Mouse (Mus musculus): ENCODE data around the gene 2310022B05Rik.
A peak's percentile ranks its signal among the peaks of the same experiment; 100 is the strongest.

The 2310022B05Rik gene

DNA sequence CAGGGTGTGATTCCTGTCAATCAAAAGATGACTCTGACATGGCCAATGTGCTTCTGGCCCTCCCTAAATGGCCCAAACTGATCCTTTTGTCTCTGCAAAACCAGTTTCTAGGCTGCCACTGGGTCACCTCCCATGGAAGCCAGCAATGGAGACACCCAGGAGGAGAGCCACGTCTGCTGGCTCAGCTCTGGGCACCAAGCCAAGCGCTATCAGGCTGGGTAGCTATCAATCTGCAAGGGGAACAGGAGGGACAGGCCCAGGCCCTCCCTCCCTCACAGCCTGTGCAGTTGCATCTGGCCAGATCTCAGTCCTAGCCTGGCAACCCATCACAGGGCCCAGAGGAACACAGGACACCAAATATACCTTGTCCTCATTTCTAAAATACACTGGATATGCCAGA lies 4.8 kb downstream of the 2310022B05Rik start:
- peak; percentile 55 to 78 for DNase-seq

DNA sequence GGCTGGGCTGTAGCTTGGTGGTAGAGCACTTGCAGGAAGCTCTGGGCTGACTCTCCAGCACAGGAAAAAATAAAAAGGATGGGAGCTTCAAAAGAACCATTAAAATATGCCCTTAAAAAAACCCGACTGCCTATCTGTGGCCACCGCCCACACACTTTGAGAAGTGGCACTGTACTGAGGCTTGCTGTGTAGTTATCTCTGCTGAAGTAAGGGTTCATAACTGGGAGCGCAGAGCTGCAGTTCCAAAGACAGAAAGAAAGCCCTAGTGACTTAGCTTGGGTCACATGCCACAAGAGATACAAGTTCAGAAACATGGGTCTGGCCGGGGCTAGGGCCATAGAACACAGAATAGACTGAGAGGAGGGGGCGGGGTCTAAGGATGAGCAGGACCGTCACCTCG lies 5.2 kb downstream of the 2310022B05Rik start:
- no peak for DNase-seq

DNA sequence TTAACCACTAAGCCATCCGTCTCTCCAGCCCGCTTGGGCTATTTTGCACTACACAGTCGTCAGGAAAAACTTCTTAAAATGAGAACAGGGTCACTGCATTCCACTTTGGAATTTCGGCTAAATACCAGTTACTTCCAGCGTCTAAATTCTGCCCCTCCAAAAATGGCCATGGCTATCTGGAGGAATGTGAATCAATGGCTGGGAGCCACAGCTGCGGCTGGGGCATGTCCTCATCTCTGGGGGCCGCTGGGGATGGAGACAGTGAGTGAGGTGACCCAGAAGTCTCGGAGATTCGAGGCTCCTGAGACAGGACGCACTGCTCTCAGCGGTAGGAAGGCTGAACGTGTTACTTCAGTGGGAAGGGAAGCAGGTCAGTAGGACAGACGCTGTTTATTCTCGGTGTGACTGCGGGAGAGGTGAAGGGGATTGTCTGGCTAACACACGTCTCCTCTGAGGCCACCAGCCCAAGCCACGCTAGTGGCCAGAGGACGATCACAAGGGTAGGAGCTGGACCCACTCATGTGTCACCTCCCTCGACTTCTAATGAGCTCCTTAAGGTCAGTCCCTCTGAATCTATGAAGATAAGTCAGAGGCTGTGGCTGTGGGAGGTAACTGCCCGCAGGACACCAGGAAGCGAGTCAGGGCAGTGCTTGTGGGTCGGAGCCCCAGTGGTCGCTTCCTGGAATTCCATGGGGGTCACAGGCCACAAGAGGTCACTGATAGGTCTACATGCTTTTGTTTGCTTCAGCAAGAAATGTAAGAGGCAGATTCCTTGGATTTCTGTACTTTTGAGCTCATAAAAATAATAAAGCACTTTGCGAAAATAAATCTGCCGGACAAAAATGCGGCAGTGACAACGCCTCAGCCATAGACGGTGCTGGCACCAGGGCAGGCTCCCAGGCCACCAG lies 9.3 kb downstream of the 2310022B05Rik start:
- peak in 1 of 2 experiments; percentile 47 for DNase-seq

DNA sequence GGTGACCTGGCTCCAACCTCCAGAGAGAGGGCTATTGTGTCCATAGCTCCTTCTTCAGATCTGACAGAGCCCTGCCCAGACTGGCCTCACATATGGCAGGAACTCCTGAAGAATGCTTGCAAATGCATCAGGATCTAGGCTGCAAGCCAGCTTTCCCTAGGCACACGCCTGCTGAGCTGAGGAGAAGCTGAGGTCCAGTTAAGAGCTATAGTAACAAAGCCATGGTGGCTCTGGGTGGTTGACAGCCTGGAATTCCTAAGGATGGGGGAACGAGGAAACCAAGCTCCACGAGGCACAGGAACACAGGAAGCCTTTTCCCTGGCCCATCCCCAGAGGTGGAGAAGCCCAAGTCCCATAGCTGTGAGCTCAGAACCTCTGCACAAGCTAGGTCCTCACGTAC lies 10.6 kb downstream of the 2310022B05Rik start:
- peak; percentile 48 to 75 for DNase-seq

DNA sequence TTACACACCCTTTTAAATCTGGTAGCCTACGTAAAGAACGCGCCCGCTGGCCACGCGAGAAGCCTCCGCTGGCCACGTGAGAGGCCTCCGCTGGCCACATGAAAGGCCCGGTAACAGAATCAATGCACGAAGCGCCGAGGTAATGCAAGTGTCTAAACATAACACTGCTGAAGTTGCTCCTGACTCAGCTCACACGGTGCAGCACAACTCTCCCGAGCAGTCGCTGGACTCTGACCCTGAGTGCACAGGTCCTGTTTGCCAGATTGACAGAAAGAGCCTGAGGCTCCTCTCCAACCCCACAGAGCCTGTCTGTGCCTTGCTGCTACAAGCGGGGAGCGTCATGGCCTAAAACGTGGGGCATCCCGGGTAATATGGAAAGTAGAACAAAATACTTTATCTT lies 11.4 kb downstream of the 2310022B05Rik start:
- no peak for DNase-seq

DNA sequence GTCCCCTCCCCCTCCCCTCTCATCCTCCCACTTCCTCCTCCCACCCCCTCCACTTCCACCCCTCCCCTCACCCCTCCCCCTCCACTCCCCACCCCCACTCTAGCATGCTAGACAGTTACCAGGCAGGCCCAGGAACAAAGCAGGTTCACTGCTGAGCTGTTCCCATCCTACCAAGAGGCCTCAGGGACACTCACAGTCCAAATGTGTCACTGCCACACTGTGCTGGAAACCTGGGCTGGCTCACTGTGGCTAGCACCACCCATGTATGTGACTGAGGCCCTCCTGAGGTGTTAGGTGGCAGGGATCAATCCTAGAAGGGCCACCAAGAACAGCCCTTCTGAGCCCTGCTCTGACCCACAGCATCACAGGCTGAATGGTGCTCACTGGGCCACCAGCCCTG lies 14.9 kb downstream of the 2310022B05Rik start:
- no peak for DNase-seq

DNA sequence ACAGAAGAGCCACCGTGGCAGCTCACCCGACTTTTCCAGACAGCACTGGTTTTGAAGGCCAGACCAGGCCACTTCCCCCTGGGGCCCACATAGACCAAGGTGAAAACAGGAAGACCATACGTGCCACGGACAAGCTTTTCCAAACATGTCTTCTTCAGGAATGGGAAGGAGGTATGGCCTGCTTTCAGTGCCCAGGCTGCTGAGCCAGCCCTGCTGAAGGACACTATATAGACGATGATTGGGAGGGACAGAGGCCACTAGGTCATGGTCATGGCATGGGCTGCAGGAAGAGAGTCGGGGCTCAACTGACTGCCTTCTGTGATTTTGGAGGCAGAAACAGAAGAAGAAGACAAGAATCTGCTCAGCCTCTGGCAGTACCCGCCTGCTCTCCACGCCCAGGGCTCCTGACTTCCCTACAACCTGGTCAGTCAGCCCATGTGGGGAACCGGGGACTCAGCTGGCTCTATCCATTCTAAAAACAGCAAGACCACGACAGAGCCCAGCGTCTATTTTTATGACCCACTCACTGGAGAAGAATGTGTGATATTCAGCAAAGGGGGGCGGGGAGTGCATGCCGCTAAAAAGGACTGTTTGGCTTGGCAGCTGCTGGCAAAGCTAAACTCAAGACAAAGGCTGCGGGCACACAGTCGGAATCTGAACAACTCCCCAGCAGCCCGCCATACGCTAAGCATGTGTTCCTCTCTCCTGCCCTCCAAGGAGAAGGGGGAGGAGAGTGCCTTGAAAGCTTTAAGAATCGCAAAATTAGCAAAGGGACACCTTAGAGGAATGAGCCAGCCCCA lies 19.4 kb downstream of the 2310022B05Rik start:
- peak; percentile 77 to 88 for DNase-seq

DNA sequence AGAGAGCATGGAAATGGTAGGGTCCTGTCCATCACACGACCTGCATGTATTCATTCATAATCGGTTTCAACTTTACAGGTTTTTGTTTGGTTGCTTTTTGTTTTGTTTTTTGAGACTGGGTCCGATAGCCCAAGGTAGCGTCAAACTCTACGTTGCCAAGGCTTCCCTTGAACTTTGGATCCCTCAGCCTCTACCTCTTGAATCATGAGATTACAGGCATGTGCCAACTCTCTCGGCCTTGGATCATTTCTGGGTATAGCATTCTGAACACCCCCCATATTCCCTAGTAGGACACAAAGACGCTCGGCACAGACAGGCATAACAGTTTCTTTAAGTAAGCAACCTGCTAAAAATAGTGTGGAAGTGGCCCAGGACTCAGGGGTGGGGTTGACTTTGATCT lies 21.6 kb downstream of the 2310022B05Rik start:
- no peak for DNase-seq

DNA sequence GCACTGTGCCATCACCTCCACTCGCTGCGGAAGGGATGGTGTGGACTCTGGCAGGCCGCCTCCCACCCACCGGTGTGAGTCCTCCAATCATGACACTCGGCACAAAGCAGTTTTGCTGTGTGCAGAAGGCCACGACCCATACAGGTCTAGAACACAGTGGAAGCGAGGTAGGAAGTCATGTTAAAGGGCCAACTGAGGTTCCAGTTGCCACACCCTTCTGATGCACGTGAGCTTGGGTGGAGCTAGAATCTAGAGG lies 28.0 kb downstream of the 2310022B05Rik start:
- DNase-seq, result no peak

DNA sequence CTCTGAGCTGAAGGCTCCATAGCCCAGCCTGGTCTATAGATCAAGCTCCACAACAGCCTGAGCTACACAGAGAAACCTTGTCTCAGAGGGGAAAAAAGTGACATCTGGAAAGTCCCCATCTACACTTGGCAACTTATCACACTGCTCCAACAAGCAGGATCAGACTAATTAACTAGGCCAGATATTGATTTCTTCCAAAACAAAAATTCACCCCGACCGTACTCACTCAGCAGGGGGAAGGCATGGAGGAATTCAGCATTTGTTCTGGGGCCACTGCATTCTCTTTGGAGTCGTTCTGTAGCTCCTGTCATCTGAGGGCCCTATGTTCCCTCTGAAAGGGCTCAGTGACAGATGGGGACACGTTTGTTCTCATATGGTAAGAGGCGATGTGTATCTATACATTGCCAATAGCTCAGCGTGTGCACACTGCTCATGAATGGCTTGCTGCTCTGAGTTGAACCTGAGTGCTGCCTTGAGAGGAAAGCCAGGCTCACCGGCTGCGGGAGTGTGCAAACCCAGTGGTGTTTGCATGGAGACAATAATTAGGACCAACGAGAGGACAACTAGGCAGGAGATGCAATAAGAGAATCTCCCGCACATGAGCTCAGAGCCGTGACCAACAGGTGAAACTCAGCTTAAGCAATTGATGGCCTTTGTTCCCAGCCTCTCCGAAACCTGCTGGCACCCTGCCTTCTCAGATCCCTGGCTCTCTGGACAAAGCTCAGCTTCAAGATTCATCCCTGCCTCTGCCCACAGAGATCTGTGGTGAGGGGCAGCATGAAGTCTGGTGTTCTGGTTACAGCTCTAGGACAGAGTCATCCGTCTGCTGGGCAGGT lies 28.5 kb downstream of the 2310022B05Rik start:
- DNase-seq, result no peak

DNA sequence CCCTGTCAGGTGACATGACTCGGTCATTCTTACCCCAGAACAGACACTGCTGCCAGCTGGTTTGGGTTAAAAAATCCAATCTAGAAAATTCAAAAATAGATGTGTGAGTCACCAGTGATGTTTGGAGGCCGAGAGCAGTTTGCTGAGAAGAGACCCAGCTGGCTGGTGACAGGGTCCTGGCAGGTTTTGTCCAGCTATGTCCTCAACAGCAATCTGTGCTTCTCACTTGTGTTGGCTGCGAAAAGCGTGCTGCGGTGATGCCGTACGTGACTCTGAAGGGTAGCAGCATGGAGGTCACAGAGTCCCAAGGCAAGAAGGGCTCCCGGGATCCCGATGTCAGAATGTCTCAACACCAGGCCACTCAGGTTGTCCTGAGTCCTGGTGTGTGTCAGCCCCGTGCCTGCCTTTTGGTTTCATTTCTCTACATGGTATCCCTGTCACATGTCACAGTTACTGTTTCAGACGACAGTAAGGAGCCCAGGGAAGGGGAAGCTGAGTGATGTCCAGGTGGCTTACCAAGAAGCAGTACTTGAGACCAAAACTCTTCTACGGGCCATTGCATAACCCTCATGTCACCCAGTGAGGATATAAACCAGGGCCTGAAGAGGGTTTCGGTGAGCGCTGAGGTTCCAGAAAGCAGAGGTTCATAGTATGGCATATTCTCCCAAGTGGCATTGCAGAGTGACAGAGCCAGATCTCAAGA lies 30.0 kb downstream of the 2310022B05Rik start:
- DNase-seq, result peak; percentile 79 to 93

DNA sequence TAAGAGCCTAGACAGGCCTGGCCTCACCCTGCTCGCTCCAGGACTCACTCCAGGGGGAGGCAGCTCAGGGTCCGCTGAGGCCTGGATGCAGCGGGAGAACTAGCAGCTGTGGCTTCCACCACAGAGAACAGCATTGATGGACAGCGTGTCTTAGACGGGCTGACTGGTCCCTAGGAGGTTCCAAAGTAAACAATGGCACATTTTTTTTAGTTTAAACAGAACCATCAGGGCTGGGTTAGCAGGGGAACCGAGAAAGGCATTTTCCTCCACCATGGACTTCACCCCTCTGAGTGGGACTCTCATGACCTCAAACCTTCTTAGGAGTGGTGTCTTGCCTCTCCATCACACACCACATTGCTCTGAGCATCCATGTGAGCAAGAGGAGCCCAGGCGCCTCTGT lies 31.2 kb downstream of the 2310022B05Rik start:
- DNase-seq, result peak; percentile 45 to 82

DNA sequence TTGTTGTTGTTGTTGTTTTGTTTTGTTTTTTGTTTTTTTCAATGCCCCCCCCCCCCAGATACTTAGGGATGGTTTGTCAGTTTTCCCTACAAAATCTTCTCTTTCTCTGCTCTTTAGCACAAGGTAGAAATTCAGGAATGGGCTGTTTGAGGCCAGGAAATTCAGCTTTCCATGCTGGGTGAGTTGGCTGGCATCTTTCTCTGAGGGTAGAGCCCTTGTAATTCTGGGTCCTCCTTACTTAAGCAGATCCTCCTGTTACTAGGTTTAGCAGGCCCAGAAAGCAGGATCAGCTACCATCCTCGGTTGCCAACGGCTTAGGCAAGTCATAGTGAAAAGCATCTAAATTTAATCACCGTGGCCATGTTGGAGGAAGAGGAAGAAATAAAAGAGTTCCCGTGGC lies 32.3 kb downstream of the 2310022B05Rik start:
- no peak for DNase-seq

DNA sequence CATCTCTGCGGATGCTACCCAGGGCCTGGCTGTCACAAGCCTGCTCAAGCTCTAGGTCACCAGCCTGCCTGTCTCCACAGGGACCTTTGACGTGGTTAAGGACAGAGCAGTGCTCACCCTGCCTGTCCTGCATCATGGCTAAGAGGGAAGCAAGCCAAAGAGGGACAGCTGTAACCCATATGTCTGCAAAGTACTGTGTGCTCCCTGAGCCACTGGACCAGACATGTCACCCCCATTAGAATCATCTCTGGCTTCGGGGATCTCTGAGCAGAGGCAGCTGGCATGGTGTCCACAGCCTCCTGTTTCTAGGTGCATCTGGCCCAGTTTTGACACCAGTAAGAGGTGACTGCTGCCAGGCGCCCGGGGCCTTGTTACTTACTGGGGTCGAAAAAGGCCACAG lies 32.7 kb downstream of the 2310022B05Rik start:
- DNase-seq, result peak; percentile 40 to 68

DNA sequence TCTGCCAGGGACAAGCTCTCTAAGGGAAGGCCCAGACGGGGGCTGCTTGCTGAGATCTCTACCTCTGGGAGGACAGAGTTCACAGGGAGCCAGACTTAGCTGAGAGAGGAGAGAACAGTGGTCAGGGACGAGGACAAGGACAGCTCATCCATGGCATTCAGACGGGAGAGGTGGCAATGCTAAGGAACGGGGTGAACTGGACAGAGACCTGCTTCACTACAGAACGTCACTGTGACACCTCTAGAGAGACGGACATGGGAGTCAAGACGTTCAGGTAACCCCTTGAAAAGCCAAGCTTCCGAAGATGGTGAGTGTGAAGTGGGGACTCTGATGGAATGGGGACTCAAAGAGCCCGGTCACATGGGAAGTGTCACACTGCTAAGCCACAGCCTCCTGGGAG lies 36.9 kb downstream of the 2310022B05Rik start:
- no peak for DNase-seq

DNA sequence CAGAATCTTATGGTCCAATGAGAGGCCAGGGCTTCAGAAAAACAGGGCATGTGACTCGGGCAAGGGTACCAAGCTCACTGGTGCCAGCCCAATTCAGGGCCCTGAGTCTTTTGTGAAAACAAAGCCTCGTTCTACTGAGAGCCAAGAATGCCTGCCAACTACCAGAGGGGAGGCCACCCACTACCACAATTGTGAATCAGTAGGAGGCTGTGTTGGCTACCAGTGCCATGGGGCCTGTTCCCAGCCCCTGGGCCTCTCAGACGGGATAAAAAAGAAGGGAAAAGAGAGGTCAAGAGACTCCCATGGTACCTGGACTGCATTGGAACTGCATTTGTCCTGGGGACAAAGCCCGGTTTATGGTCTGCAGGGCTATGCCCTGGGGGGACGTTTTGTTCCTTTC lies 41.9 kb downstream of the 2310022B05Rik start:
- DNase-seq, result no peak

DNA sequence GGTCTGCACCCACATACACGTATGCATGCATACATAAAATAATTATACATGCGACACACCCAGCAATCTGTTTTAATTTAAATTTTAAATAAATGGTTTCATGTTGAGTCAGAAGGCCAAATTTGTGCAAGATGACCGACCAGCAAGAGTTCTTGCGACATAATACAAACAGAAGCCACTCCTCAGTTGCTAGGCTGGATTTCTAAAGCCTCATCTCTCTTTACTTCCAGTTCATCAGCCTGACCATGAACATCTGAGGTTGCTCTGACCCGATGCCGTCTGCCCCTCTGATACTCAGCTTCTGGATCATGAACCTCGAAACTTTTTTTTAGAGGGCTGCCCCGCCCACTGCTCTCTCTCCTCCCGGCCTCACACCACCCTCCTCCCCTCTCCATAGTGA lies 44.9 kb downstream of the 2310022B05Rik start:
- DNase-seq, result peak; percentile 31 to 63

DNA sequence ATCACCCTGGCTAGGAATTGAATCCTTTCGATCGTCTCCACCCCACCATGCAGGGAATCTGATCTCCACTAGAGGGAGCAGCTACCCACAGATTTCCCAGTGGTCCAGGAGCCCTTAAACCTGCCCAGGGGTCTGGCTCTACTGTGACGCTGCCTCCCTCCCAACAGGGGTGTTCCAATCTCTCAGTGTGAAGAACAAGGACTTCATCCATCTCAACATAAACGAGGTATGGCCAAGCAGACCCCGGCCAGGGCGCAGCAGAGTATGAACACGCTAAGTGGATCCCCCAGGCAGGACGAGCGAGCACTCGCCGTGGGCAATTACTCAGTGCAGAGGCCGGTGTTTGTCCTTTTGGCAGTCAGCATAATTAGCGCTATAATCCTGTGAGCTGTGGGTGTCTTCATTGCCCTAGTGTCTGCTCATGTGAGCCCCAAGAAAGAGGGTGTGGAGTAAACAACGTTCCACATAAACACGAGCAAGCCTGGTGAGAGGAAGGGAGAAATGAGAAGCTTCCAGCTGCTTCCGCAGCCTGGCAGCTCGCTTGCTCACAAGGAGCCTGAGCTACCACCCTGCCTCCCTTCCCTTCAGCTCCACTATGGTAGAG lies 45.8 kb downstream of the 2310022B05Rik start:
- DNase-seq, result peak; percentile 65 to 84

DNA sequence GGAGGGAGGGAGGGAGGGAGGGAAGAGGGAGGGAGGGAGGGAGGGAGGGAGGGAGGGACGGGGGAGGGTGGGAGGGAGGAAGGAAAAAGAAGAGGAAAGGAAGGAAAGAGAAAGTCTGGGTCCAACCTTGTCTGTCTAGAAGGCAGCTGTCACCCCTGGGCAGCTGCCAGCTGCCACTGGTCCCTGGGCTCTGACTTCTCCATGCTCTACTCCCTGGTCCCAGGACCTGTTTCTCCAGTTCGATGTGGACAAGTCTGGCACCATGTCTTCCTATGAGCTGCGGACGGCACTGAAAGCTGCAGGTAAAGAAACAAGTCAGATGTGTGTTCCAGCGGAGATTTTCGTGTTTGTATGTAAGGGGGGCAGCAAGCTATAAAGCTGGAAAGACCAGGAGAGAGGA lies 48.8 kb downstream of the 2310022B05Rik start:
- DNase-seq, result peak in 1 of 2 experiments; percentile 30

DNA sequence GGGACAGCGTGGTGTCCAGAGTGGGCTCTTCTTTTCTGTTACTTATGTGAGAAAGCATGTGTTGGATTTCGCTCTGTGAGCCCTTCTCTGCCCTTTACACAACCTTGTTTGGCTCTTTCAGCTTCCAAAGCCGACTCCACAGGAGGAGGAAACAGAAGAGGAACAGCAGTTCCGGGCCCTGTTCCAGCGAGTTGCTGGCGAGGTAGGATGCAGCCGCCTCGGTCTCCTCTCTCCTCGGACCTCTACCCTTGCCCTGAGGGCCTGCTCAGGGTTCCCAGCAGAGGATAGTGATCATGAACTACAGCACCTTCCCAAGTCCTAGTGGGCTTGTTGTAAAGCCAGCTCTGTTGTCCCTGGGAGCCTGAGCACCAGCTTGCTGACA lies 54.2 kb downstream of the 2310022B05Rik start:
- peak in 1 of 2 experiments; percentile 22 for DNase-seq

DNA sequence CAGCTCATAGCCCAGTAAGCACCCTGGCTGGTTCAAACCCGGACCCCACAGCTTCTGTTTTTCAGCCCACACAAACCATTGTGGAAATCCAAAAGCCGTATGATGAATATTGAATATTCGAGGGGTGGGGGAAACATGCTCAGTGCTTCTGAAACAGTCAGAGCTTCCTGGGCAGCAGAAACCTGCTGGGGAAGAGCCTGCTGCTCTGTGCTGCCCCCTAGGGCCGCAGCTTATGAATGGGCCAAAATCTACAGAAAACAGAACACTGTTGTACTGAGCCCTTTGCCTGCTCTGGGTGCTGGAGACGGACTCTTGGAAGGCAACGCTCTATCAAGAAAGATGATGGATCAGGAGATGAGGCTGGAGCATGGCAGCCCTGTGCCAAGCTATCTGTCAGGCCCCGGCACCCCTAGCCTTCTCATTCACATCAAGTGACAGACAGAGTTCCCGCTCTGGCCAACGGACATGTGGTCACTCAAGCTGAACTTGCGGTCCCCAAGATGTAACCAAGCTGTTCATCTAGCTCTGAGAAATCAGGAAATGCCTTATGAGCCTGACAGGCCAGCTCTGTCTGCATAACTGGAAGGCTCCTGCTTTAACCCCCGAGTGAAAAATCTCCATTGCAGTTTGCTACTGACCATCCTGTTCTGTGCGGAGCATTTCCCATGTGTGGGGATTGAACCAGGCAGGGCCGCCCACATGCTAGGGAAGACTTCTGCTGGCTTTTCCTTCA lies 54.8 kb downstream of the 2310022B05Rik start:
- peak; percentile 22 to 36 for DNase-seq

Measured in lung, postnatal 4 days (tissue).